Mouse (Mus musculus) kidney, adult 18-20 months (tissue): ENCODE results near the gene Bicdl1.
A peak's percentile ranks its signal among the peaks of the same experiment; 100 is the strongest.

Experiments used
- DNase-seq: peaks from one replicate; pipeline ENCODE4 v3.0.0; 2021

The Bicdl1 gene

GRCm38 (mm10) chr5:115622686-115623085 is 108.7 kb downstream of the Bicdl1 start:
- DNase-seq: no peak

- no peak for DNase-seq
Observed at GRCm38 (mm10) chr5:115619690-115620089, 111.7 kb downstream of the Bicdl1 start.

- DNase-seq: peak; percentile 51
Observed at GRCm38 (mm10) chr5:115614948-115615347, 116.5 kb downstream of the Bicdl1 start.

GRCm38 (mm10) chr5:115613332-115613731 is 118.1 kb downstream of the Bicdl1 start:
- DNase-seq: no peak

- no peak for DNase-seq
Observed at GRCm38 (mm10) chr5:115611566-115611965, 119.9 kb downstream of the Bicdl1 start.

GRCm38 (mm10) chr5:115603561-115603960 is 127.9 kb downstream of the Bicdl1 start:
- DNase-seq: no peak
